Mouse (Mus musculus) intestine, embryonic 16.5 days (tissue): ENCODE measurements at regions not wholly inside any gene's neighbourhood (a gene's known extent, or its start where the extent isn't known, plus 50 kb on each side); places are given as distances from the start of the nearest gene placed in this dataset.

Source experiments
- ATAC-seq: fragments of 200-750 bp; cut with Nextera tagmentation; 2 replicates; pipeline ENCODE4 v1.8.0; 2017; ENCODE audit warnings: moderate TSS enrichment, moderate library complexity
- H3K27ac ChIP-seq: fragments of 300-500 bp; sonication (generic); 2 replicates; pipeline ENCODE4 v1.5.1; 2014; ENCODE audit warnings: mild to moderate bottlenecking, low read length
- H3K27me3 ChIP-seq: fragments of 300-500 bp; sonication (generic); replicated peaks from 2 replicates; pipeline ENCODE4 v1.6.1; 2014; ENCODE audit warnings: low read length, control low read depth, mixed read lengths; ENCODE audit not compliant: control insufficient read depth, insufficient read depth
- H3K36me3 ChIP-seq: fragments of 300-500 bp; sonication (generic); 2 replicates; pipeline ENCODE4 v1.6.1; 2014; ENCODE audit warnings: low read length, control low read depth; ENCODE audit not compliant: control insufficient read depth, insufficient read depth
- H3K4me1 ChIP-seq: fragments of 300-500 bp; sonication (generic); 2 replicates; pipeline ENCODE4 v1.6.1; 2014; ENCODE audit warnings: low read length, control low read depth, mixed read lengths; ENCODE audit not compliant: control insufficient read depth, insufficient read depth
- H3K4me2 ChIP-seq: fragments of 300-500 bp; sonication (generic); 2 replicates; pipeline ENCODE4 v1.6.1; 2014; ENCODE audit warnings: low read depth, low read length, control low read depth
- H3K4me3 ChIP-seq: fragments of 300-500 bp; sonication (generic); 2 replicates; pipeline ENCODE4 v1.5.1; 2014; ENCODE audit warnings: mild to moderate bottlenecking, low read length
- H3K9ac ChIP-seq: fragments of 300-500 bp; sonication (generic); 2 replicates; pipeline ENCODE4 v1.6.1; 2014; ENCODE audit warnings: low read depth, low read length
- H3K9me3 ChIP-seq: fragments of 300-500 bp; sonication (generic); 2 replicates; pipeline ENCODE4 v1.6.1; 2016; ENCODE audit warnings: low read length, control low read depth; ENCODE audit not compliant: control insufficient read depth
- WGBS: fragments of 180-500 bp; shearing (Covaris S2); extraction: QIAGEN DNeasy Blood & Tissue Kit; methylation state at CpG from one replicate; pipeline ENCODE4 v1.1.7; 2014; 5-methylcytosine and 5-hydroxymethylcytosine counted together

DNA sequence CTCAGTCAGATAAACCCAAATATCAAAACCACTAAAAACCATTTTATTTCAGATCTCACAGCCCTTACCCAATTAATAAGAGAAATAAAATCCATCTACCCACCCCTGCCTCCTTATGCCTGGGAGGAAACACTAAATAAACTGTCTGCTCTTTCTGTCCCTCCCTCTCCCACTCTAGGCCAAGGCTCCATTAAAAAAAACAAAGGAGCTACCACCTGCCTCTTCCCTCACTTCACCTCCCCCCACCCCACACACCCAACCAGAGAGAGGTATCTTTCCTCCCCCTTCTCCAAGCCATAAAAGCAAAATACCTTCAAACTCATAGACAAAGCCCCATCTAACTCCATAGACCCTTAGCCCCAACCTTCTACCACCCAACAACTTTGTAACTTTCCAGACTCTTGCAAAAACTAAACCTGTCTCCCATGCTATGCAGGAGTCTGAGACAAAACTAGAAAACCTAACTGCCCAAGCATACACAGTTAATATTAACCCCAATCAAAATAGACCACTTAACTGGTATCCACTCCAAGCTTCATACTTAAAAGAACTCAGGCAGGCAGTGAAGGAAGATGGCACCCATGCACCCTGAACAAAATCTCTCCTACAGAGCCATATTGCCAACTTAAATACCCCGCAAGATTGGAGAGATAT lies 532.1 kb downstream of the 9430069I07Rik start:
- H3K4me2 ChIP-seq, result no peak overlapping the region
- no peaks in the 10 kb centered on the region for H3K27me3 ChIP-seq
- ATAC-seq, result no peak
- no peaks in the 10 kb centered on the region for H3K9me3 ChIP-seq
- no peaks in the 10 kb centered on the region for H3K36me3 ChIP-seq
- no peak overlapping the region for H3K27ac ChIP-seq
- WGBS, result 97% methylated on average over 1 of the region's 1 CpGs
- no peak overlapping the region for H3K9ac ChIP-seq
- H3K4me3 ChIP-seq, result no peak overlapping the region
- H3K4me1 ChIP-seq, result no peaks in the 10 kb centered on the region

GRCm38 (mm10) chr15:33824826-33825225 lies 532.8 kb downstream of the 9430069I07Rik start:
- no peak for ATAC-seq
- H3K27ac ChIP-seq, result no peak overlapping the region
- H3K36me3 ChIP-seq, result no peaks in the 10 kb centered on the region
- H3K27me3 ChIP-seq, result no peaks in the 10 kb centered on the region
- H3K4me3 ChIP-seq, result no peak overlapping the region
- no peak overlapping the region for H3K4me2 ChIP-seq
- H3K4me1 ChIP-seq, result no peaks in the 10 kb centered on the region
- 86% methylated on average over 3 of the region's 3 CpGs for WGBS
- H3K9me3 ChIP-seq, result no peaks in the 10 kb centered on the region
- no peak overlapping the region for H3K9ac ChIP-seq

DNA sequence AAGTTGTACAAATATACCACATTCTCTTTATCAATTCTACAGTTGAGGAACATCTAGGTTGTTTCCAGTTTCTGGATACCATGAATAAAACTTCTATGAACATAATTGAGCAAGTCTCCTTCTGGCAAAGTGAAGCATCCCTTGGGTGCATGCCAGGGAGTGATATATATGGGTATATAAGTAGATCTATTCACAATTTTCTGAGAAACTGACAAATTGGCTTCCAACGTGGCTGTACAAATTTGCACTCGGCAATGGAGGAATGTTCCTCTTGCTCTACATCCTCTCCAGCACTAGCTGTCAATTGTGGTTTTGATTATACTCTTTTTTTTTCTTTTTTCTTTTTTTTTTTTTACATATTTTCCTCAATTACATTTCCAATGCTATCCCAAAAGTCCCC lies 576.7 kb downstream of the 9430069I07Rik start:
- no peaks in the 10 kb centered on the region for H3K4me1 ChIP-seq
- ATAC-seq, result no peak
- WGBS, result 89% methylated on average over 2 of the region's 2 CpGs

DNA sequence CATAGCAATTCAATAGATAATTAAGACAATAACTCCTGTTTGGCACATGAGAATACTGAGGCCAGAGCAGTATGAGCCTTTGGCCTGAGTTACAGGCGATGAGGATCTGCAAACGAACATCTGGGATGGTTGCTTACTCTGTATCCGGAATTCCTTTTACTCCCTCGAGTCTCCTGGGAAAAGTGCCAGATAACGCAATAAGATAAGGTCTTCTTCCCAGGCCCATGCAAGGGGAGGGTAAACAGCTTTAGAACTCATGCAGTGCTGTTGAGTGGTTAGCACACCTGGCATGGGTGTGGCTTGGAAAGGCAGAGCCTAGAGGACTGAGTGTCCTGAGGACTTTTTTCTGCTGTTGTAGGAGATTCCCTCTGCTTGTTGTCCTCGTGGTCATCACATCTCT lies 598.2 kb downstream of the 9430069I07Rik start:
- no peak for ATAC-seq
- H3K9ac ChIP-seq, result no peak overlapping the region
- WGBS, result 38% methylated on average over 6 of the region's 6 CpGs
- H3K27ac ChIP-seq, result no peak overlapping the region
- no peaks in the 10 kb centered on the region for H3K36me3 ChIP-seq
- H3K9me3 ChIP-seq, result no peaks in the 10 kb centered on the region
- no peaks in the 10 kb centered on the region for H3K27me3 ChIP-seq
- H3K4me2 ChIP-seq, result no peak overlapping the region
- H3K4me3 ChIP-seq, result no peak overlapping the region
- no peaks in the 10 kb centered on the region for H3K4me1 ChIP-seq

More for the DNA sequence above, 576.7 kb downstream of the 9430069I07Rik start:
- Histone ChIP-seq H3K4me3 (no peak overlapping the region), H3K27ac (no peak overlapping the region), H3K4me2 (no peak overlapping the region), H3K9me3 (no peaks in the 10 kb centered on the region), H3K36me3 (no peaks in the 10 kb centered on the region), H3K27me3 (no peaks in the 10 kb centered on the region), H3K9ac (no peak overlapping the region)

GRCm38 (mm10) chr15:33758771-33759170 lies 598.9 kb downstream of the 9430069I07Rik start:
- Histone ChIP-seq H3K27ac (no peak overlapping the region), H3K9me3 (no peaks in the 10 kb centered on the region), H3K27me3 (no peaks in the 10 kb centered on the region), H3K9ac (no peak overlapping the region), H3K4me2 (no peak overlapping the region), H3K4me3 (no peak overlapping the region), H3K36me3 (no peaks in the 10 kb centered on the region), H3K4me1 (no peaks in the 10 kb centered on the region)
- 80% methylated on average over 1 of the region's 1 CpGs for WGBS
- no peak for ATAC-seq
